Mouse (Mus musculus): ENCODE measurements around the gene Tmem121b. TPM values are rescaled to one million over a fixed set of nuclear protein-coding genes. Genes with fewer than 3 reads are reported as not detected.

The Tmem121b gene
- total and polyA plus RNA-seq, 3 experiments = not detected

DNA sequence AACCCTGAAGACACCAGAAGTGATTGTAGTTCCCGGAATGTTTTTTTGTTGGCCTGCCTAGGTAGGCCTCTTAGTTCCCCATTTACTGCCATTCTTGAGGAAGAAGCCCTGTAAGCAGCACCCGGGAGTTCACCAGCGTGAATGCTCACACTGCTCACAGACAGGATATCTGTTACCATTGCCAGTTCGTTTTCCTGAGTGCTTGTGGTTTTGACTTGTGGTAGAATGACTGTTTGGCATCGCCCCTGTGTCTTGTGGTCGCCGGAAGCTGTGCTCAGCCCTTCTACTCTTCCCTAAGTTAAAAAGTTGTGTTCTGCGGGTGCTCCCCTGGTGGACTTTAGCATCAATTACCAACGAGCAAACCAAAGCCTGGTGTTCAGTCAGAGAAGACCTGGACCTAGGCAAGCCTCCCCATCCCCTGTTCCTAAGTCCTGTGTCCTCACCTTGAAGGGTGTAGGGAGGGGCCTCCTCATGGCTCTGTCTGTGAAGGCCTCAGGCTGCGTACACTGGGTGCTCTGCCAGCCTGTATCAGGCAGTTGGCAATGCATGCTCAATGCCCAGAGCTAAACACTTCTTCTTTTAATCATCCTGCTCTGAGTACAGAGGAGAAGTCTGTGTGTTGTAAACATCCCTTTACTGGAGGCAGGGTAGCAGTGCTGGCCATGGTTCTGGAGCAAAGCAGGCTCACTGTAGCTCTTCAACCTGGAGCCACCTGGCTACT, 26.8 kb downstream of the Tmem121b start:
- H3K4me1 ChIP-seq (ENCODE audit: control insufficient read depth in 1 of 2, insufficient read depth in 2 of 2) = peaks cover 27 to 70% of the 10 kb centered on the region in 2 experiments
- in situ Hi-C loops (cut with MboI; ENCODE audit: low pct_ligation_motif_present, low pct_unique_long_range_greater_than_20kb, low sequenced_read_pairs) = no loop called here

DNA sequence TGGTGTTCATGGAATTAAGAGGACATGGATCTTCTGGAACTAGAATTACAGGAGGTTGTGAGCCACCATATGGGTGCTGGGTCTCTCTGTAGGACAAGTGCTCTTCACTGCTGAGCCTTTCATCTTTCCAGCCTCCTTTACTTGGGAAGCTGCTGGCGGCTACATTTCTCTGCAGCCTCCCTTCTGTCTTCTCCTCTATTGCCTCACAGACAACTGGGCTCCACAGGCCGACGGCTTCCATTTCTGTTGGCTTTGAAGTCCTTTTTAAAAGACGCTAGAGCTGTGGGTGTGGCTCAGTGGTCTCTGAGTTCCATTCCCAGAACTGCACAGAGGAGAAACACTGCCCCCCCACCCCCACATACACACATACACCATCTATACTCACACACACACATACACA, 28.2 kb downstream of the Tmem121b start:
- H3K4me1 ChIP-seq (ENCODE audit: control insufficient read depth in 1 of 2, insufficient read depth in 2 of 2) = peaks cover 24 to 62% of the 10 kb centered on the region in 2 experiments
- no peak overlapping the region for H3K4me2 ChIP-seq (ENCODE audit: insufficient read depth, low read depth, poor library complexity, severe bottlenecking)
- H3K27me3 ChIP-seq (replicated peaks) = no peaks in the 10 kb centered on the region
- no peak overlapping the region for H3K4me3 ChIP-seq (replicated peaks in 1 of 3; ENCODE audit: low read depth in 2 of 3, low read length in 2 of 3, poor library complexity in 1 of 3)
- H3K36me3 ChIP-seq (replicated peaks in 1 of 2; ENCODE audit: control insufficient read depth in 1 of 2, insufficient read depth in 1 of 2, low read length in 1 of 2) = peaks cover 2 to 5% of the 10 kb centered on the region in 2 experiments
- dilution Hi-C loops (cut with MboI; ENCODE audit: extremely low pct_ligation_motif_present, extremely low pct_unique_long_range_greater_than_20kb, low sequenced_read_pairs) = no loop called here
- peaks cover 55% of the 10 kb centered on the region for H3K79me2 ChIP-seq (replicated peaks; ENCODE audit: control insufficient read depth, extremely low read depth, insufficient read depth, poor library complexity, severe bottlenecking)
- in situ Hi-C loops (cut with MboI; ENCODE audit: low pct_ligation_motif_present, low pct_unique_long_range_greater_than_20kb, low sequenced_read_pairs) = no loop called here
- no peak overlapping the region for H3K9ac ChIP-seq (ENCODE audit: insufficient read depth, low read depth)
- no peaks in the 10 kb centered on the region for H3K9me3 ChIP-seq (replicated peaks; ENCODE audit: low read length)
- TF ChIP-seq JUN (IDR thresholded peaks at IDR 0.05; ENCODE audit: insufficient read depth, low read depth, low read length) (no peak), MAFK (IDR thresholded peaks at IDR 0.05; ENCODE audit: insufficient replicate concordance, low read length) (no peak), CHD1 (IDR thresholded peaks at IDR 0.05; ENCODE audit: low read depth, low read length) (no peak), POLR2A (IDR thresholded peaks at IDR 0.05; ENCODE audit: low read depth, low read length) (no peak), TBP (conservative IDR thresholded peaks at IDR 0.05; ENCODE audit: low read depth, low read length) (no peak), USF1 (IDR thresholded peaks at IDR 0.05; ENCODE audit: low read depth, low read length) (no peak), PAX5 (IDR thresholded peaks at IDR 0.05; ENCODE audit: low read length) (no peak), CTCF (conservative IDR thresholded peaks at IDR 0.05 in 1 of 2, IDR thresholded peaks at IDR 0.05 in 1 of 2; ENCODE audit: low read depth in 2 of 2, low read length in 2 of 2) (no peak), GABPA (IDR thresholded peaks at IDR 0.05; ENCODE audit: insufficient replicate concordance, low read depth, low read length) (no peak), NRF1 (IDR thresholded peaks at IDR 0.05; ENCODE audit: low read depth, low read length) (no peak), JUND (conservative IDR thresholded peaks at IDR 0.05; ENCODE audit: low read depth, low read length) (no peak), ETS1 (conservative IDR thresholded peaks at IDR 0.05; ENCODE audit: low read depth, low read length) (no peak)
- DNase-seq (ENCODE audit: extremely low read depth) = no peak
- no peak overlapping the region for H3K27ac ChIP-seq (ENCODE audit: insufficient read depth, low read depth)

More for the DNA sequence above, 26.8 kb downstream of the Tmem121b start:
- DNase-seq (ENCODE audit: extremely low read depth) = peak; percentile 85
- Histone ChIP-seq H3K79me2 (replicated peaks; ENCODE audit: control insufficient read depth, extremely low read depth, insufficient read depth, poor library complexity, severe bottlenecking) (peaks cover 59% of the 10 kb centered on the region), H3K9ac (ENCODE audit: insufficient read depth, low read depth) (peak overlapping the region; percentile 5; the same call in 1 of the 2 replicates), H3K4me3 (replicated peaks in 1 of 3; ENCODE audit: low read depth in 2 of 3, low read length in 2 of 3, poor library complexity in 1 of 3) (peak overlapping the region in 1 of 3 experiments; percentile 20), H3K4me2 (ENCODE audit: insufficient read depth, low read depth, poor library complexity, severe bottlenecking) (peak overlapping the region; percentile 27), H3K27ac (ENCODE audit: insufficient read depth, low read depth) (peak overlapping the region; percentile 80), H3K36me3 (replicated peaks in 1 of 2; ENCODE audit: control insufficient read depth in 1 of 2, insufficient read depth in 1 of 2, low read length in 1 of 2) (peaks cover 2 to 5% of the 10 kb centered on the region in 2 experiments), H3K9me3 (replicated peaks; ENCODE audit: low read length) (no peaks in the 10 kb centered on the region), H3K27me3 (replicated peaks) (no peaks in the 10 kb centered on the region)
- dilution Hi-C loops (cut with MboI; ENCODE audit: extremely low pct_ligation_motif_present, extremely low pct_unique_long_range_greater_than_20kb, low sequenced_read_pairs) = no loop called here
- TF ChIP-seq ELF1 (IDR thresholded peaks at IDR 0.05; ENCODE audit: low read depth, low read length) = peak; percentile 21; the same call in 1 of the 2 replicates
- peak; percentile 73 for TF ChIP-seq EP300 (IDR thresholded peaks at IDR 0.05; ENCODE audit: low read length)
- TF ChIP-seq TBP (conservative IDR thresholded peaks at IDR 0.05; ENCODE audit: low read depth, low read length) = 0 out of 2 replicates have a peak, but pooled peaks have one; percentile 38
- peak; percentile 51; the same call in 1 of the 2 replicates for TF ChIP-seq ETS1 (conservative IDR thresholded peaks at IDR 0.05; ENCODE audit: low read depth, low read length)
- peak; percentile 38 for TF ChIP-seq ZNF384 (IDR thresholded peaks at IDR 0.05; ENCODE audit: low read depth, low read length)
- TF ChIP-seq ZMIZ1 (IDR thresholded peaks at IDR 0.05; ENCODE audit: low read depth, low read length) = no peak
- peak; percentile 26; the same call in 1 of the 2 replicates for TF ChIP-seq HCFC1 (IDR thresholded peaks at IDR 0.05; ENCODE audit: low read depth, low read length)
- peak; percentile 65 for TF ChIP-seq IRF4 (IDR thresholded peaks at IDR 0.05; ENCODE audit: low read depth, low read length)
- TF ChIP-seq BHLHE40 (IDR thresholded peaks at IDR 0.05; ENCODE audit: low read depth, low read length) = peak; percentile 42; the same call in 1 of the 2 replicates
- peak in 1 of 2 experiments; percentile 41; a peak in 2 of 4 replicates for TF ChIP-seq CTCF (conservative IDR thresholded peaks at IDR 0.05 in 1 of 2, IDR thresholded peaks at IDR 0.05 in 1 of 2; ENCODE audit: low read depth in 2 of 2, low read length in 2 of 2)
- no peak for TF ChIP-seq SMC3 (IDR thresholded peaks at IDR 0.05; ENCODE audit: low read depth, low read length)
- peak; percentile 65; the same call in 1 of the 2 replicates for TF ChIP-seq SIN3A (IDR thresholded peaks at IDR 0.05; ENCODE audit: low read length)
- peak; percentile 58; the same call in 1 of the 2 replicates for TF ChIP-seq MYC (IDR thresholded peaks at IDR 0.05; ENCODE audit: low read depth, low read length)
- TF ChIP-seq PAX5 (IDR thresholded peaks at IDR 0.05; ENCODE audit: low read length) = no peak
- TF ChIP-seq RAD21 (IDR thresholded peaks at IDR 0.05; ENCODE audit: low read depth, low read length) = no peak; the same call in 1 of the 2 replicates
- no peak for TF ChIP-seq USF1 (IDR thresholded peaks at IDR 0.05; ENCODE audit: low read depth, low read length)
- TF ChIP-seq JUND (conservative IDR thresholded peaks at IDR 0.05; ENCODE audit: low read depth, low read length) = no peak
- TF ChIP-seq MXI1 (IDR thresholded peaks at IDR 0.05; ENCODE audit: low read depth, low read length) = peak; percentile 36; the same call in 1 of the 2 replicates
- 0 out of 2 replicates have a peak, but pooled peaks have one; percentile 21 for TF ChIP-seq MEF2A (IDR thresholded peaks at IDR 0.05; ENCODE audit: borderline replicate concordance, low read depth, low read length)
